Mouse (Mus musculus) liver, embryonic 14.5 days (tissue): ENCODE results near the gene Slc38a2. TPM values are rescaled to one million over a fixed set of nuclear protein-coding genes. Genes with fewer than 3 reads are reported as not detected.

Experiments used
- ATAC-seq: fragments of 200-750 bp; cut with Nextera tagmentation; 2 replicates; pipeline ENCODE4 v1.8.0; 2017; ENCODE audit warnings: moderate number of reproducible peaks, mild to moderate bottlenecking, moderate library complexity; ENCODE audit not compliant: insufficient read depth
- DNase-seq, 3 experiments: peaks; one replicate each; pipeline ENCODE4 v3.0.0-alpha.2; 2012 to 2013; ENCODE audit warnings: low read depth in 3 of 3, low spot score in 3 of 3
- H3K27ac ChIP-seq: fragments of 300-500 bp; sonication (generic); 2 replicates; pipeline ENCODE4 v1.5.1; 2014; ENCODE audit warnings: moderate library complexity, mild to moderate bottlenecking, control low read depth, inconsistent platforms
- H3K27me3 ChIP-seq: fragments of 300-500 bp; sonication (generic); 2 replicates; pipeline ENCODE4 v1.6.1; 2014; ENCODE audit warnings: mild to moderate bottlenecking, low read length, moderate library complexity; ENCODE audit not compliant: control insufficient read depth, insufficient read depth
- H3K36me3 ChIP-seq: fragments of 300-500 bp; sonication (generic); replicated peaks from 2 replicates; pipeline ENCODE4 v1.6.1; 2014; ENCODE audit warnings: low read depth; ENCODE audit not compliant: control insufficient read depth, insufficient read depth
- H3K4me1 ChIP-seq, 2 experiments: fragments of 200-500 bp in 1 of 2; fragments of 300-500 bp in 1 of 2; sonication (generic) in 1 of 2; replicated peaks; 2 replicates each; pipeline ENCODE4 v1.6.1; 2012 to 2014; ENCODE audit warnings: antibody characterized with exemption in 1 of 2, inconsistent platforms in 1 of 2, low read length in 1 of 2; ENCODE audit not compliant: control insufficient read depth in 2 of 2, insufficient read depth in 2 of 2
- H3K4me2 ChIP-seq: fragments of 300-500 bp; sonication (generic); 2 replicates; pipeline ENCODE4 v1.6.1; 2014; ENCODE audit warnings: low read depth, mild to moderate bottlenecking, control low read depth, moderate library complexity
- H3K4me3 ChIP-seq, 2 experiments: fragments of 200-500 bp in 1 of 2; fragments of 300-500 bp in 1 of 2; sonication (generic) in 1 of 2; 2 replicates each; pipeline ENCODE4 v1.5.1; 2012 to 2014; ENCODE audit warnings: low read depth in 2 of 2, low read length in 2 of 2, mild to moderate bottlenecking in 2 of 2, control low read depth in 1 of 2, inconsistent platforms in 1 of 2, moderate library complexity in 1 of 2; ENCODE audit not compliant: insufficient read depth in 1 of 2
- H3K9ac ChIP-seq: fragments of 300-500 bp; sonication (generic); replicated peaks from 2 replicates; pipeline ENCODE4 v1.6.1; 2014; ENCODE audit warnings: mild to moderate bottlenecking, control low read depth, moderate library complexity
- H3K9me3 ChIP-seq: fragments of 300-500 bp; sonication (generic); 2 replicates; pipeline ENCODE4 v1.6.1; 2016; ENCODE audit warnings: low read length, mixed read lengths; ENCODE audit not compliant: control insufficient read depth
- CTCF ChIP-seq: IDR thresholded peaks from 2 replicates; pipeline ENCODE4 v1.5.1; 2016; ENCODE audit warnings: antibody characterized with exemption, low read depth, control low read depth
- EP300 ChIP-seq: IDR thresholded peaks from 2 replicates; pipeline ENCODE4 v1.6.1; 2016; ENCODE audit warnings: antibody characterized with exemption, low read depth
- WGBS: fragments of 180-500 bp; shearing (Covaris S2); extraction: QIAGEN DNeasy Blood & Tissue Kit; methylation state at CpG from one replicate; pipeline ENCODE4 v1.1.7; 2014; ENCODE audit not compliant: insufficient replicate concordance; 5-methylcytosine and 5-hydroxymethylcytosine counted together
- polyA plus RNA-seq, 2 experiments: library from polyadenylated mRNA; depleted of rRNA in 1 of 2; stranded (reverse) in 1 of 2; unstranded in 1 of 2; fragments of >200 nt; fragmentation: Nextera tagmentation in 1 of 2; extraction: Ambion mirVana in 1 of 2; gene quantifications; 2 replicates each; pipeline versions ENCODE4 v1.2.1 to v1.2.3; 2012 to 2014

Slc38a2 gene
- polyA plus RNA-seq, 2 experiments = 19.9 to 28.8 TPM

DNA sequence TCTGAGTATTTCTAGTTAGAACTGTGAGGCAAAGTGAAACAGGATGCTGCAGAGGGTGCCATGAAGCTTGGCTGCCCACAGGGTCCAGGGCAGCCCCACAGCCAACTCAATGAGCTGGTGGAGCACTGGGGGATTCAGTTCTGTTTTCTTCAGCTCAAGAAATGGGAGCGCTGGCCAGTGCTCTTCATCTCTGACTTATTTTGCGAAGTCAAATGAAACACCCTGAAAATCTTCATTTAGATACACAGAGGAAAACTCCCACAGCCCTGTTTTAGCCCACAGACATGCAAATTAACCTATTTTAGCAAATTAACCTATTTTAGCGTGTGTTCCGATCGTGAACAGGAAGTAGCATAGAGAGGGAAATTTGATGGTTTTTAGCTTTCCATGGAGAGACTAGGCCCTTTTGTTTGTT lies 45.4 kb upstream of the Slc38a2 start:
- peaks cover 19 to 35% of the 10 kb centered on the region in 2 experiments for H3K4me1 ChIP-seq
- ATAC-seq (no peak), DNase-seq (no peak)
- no peak for TF ChIP-seq CTCF
- TF ChIP-seq EP300 = no peak
- 74% methylated on average over 5 of the region's 5 CpGs for WGBS
- H3K27me3 ChIP-seq = no peaks in the 10 kb centered on the region
- no peak overlapping the region for H3K9ac ChIP-seq
- no peak overlapping the region for H3K4me3 ChIP-seq
- no peaks in the 10 kb centered on the region for H3K9me3 ChIP-seq
- H3K36me3 ChIP-seq = no peaks in the 10 kb centered on the region
- H3K27ac ChIP-seq = no peak overlapping the region
- H3K4me2 ChIP-seq = peak overlapping the region; percentile 43

DNA sequence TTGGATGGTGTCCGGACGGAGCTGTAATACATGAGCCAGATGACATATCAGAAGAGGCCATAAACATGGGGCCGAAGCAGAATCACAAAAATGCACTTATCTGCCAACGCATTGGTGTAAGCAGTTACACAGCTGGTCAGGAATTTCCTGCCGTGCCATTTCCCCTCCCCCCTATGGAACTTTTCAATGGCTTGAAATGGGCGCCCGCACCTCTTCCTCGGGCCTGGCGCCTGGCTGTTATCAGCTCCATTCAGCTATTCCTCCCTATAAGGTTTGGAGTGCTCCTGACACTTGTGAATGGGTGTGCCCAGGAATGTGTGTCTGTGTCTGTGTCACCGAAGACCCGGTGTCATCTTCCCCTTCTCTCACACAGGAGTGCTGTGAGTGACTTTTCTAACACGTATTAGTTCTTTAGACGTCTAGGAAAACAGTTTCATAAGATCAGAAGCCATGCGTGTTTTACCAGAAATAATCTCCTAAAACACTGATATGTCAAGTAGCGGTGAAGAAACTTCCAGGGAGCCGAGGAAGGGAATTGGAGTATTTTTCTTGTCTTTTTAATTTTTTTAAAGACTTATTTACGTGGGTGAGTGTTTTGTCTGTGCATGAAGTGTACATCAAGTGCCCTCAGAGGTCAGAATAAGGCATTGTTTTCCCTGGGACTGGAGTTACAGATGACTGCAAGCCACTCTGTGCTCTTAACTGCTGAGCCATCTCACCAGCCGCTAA lies 44.8 kb upstream of the Slc38a2 start:
- 15% methylated on average over 18 of the region's 18 CpGs for WGBS
- Histone ChIP-seq H3K4me1 (peaks cover 19 to 32% of the 10 kb centered on the region in 2 experiments), H3K27me3 (no peaks in the 10 kb centered on the region), H3K4me3 (no peak overlapping the region), H3K9ac (peak overlapping the region; percentile 18), H3K9me3 (no peaks in the 10 kb centered on the region), H3K27ac (0 out of 2 replicates have a peak overlapping the region, but pooled peaks have one; percentile 4), H3K36me3 (no peaks in the 10 kb centered on the region), H3K4me2 (peak overlapping the region; percentile 43)
- ATAC-seq (peak; percentile 61; the same call in 1 of the 2 replicates), DNase-seq (peak in 1 of 3 experiments; percentile 35)
- TF ChIP-seq CTCF (no peak), EP300 (peak; percentile 68)

DNA sequence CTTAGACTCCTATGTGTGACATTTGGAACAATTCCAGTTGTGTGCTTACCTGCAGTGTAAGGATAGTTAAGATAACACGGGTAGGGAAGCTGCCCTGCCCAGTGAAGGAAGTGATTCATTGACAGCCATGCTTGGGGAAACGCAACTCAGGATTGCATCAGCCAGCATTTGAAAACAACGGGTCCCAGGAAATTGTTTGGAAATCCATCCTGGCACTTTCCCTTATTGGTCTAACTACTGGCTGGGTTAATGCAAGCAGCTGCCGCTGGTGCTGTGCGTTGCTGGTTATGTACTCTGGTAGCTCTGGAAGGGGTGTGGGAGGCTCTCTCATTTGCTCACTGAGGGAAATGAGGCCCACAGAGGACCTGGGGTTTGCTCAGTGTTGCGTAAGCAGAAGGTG lies 43.7 kb upstream of the Slc38a2 start:
- Histone ChIP-seq H3K9ac (no peak overlapping the region), H3K4me1 (peaks cover 19 to 32% of the 10 kb centered on the region in 2 experiments), H3K4me2 (no peak overlapping the region), H3K4me3 (no peak overlapping the region), H3K9me3 (no peaks in the 10 kb centered on the region), H3K36me3 (no peaks in the 10 kb centered on the region), H3K27ac (peak overlapping the region; percentile 24; the same call in 1 of the 2 replicates), H3K27me3 (no peaks in the 10 kb centered on the region)
- 36% methylated on average over 6 of the region's 6 CpGs for WGBS
- DNase-seq (peak in 1 of 3 experiments; percentile 37), ATAC-seq (peak; percentile 42)
- TF ChIP-seq CTCF (no peak), EP300 (no peak)

GRCm38 (mm10) chr15:96742591-96743241 lies 43.2 kb upstream of the Slc38a2 start:
- DNase-seq = no peak
- peak; percentile 26; the same call in 1 of the 2 replicates for ATAC-seq
- no peak overlapping the region; the same call in 1 of the 2 replicates for H3K9ac ChIP-seq

More at GRCm38 (mm10) chr15:96742591-96743241, 43.2 kb upstream of the Slc38a2 start:
- no peak overlapping the region for H3K4me3 ChIP-seq
- peak overlapping the region; percentile 24; the same call in 1 of the 2 replicates for H3K27ac ChIP-seq
- H3K36me3 ChIP-seq = no peaks in the 10 kb centered on the region
- peaks cover 19 to 33% of the 10 kb centered on the region in 2 experiments for H3K4me1 ChIP-seq
- WGBS = 73% methylated on average over 16 of the region's 16 CpGs
- H3K9me3 ChIP-seq = no peaks in the 10 kb centered on the region
- H3K4me2 ChIP-seq = no peak overlapping the region
- no peaks in the 10 kb centered on the region for H3K27me3 ChIP-seq
- TF ChIP-seq EP300 (no peak), CTCF (no peak)
